Mouse (Mus musculus) hindbrain, embryonic 12.5 days (tissue): Measurements from ENCODE around the gene 4930404H24Rik. TPM values are rescaled to one million over a fixed set of nuclear protein-coding genes. Genes with fewer than 3 reads are reported as not detected.
A peak's percentile ranks its signal among the peaks of the same experiment; 100 is the strongest.

Experiments
- ATAC-seq: fragments of 200-750 bp; cut with Nextera tagmentation; 2 replicates; pipeline ENCODE4 v1.8.0; 2017; ENCODE audit warnings: moderate TSS enrichment; ENCODE audit not compliant: low FRiP score
- H3K27ac ChIP-seq: fragments of 300-500 bp; sonication (generic); 2 replicates; pipeline ENCODE4 v1.5.1; 2016; ENCODE audit warnings: mild to moderate bottlenecking
- H3K27me3 ChIP-seq: fragments of 300-500 bp; sonication (generic); 2 replicates; pipeline ENCODE4 v1.6.1; 2016; ENCODE audit warnings: mild to moderate bottlenecking
- H3K36me3 ChIP-seq: fragments of 300-500 bp; sonication (generic); 2 replicates; pipeline ENCODE4 v1.6.1; 2016; ENCODE audit warnings: mild to moderate bottlenecking
- H3K4me1 ChIP-seq: fragments of 300-500 bp; sonication (generic); 2 replicates; pipeline ENCODE4 v1.6.1; 2016
- H3K4me2 ChIP-seq: fragments of 300-500 bp; sonication (generic); replicated peaks from 2 replicates; pipeline ENCODE4 v1.6.1; 2016; ENCODE audit warnings: mild to moderate bottlenecking
- H3K4me3 ChIP-seq: fragments of 300-500 bp; sonication (generic); 2 replicates; pipeline ENCODE4 v1.5.1; 2016; ENCODE audit warnings: mild to moderate bottlenecking
- H3K9ac ChIP-seq: fragments of 300-500 bp; sonication (generic); 2 replicates; pipeline ENCODE4 v1.6.1; 2016; ENCODE audit warnings: mild to moderate bottlenecking, moderate library complexity
- H3K9me3 ChIP-seq: fragments of 300-500 bp; sonication (generic); replicated peaks from 2 replicates; pipeline ENCODE4 v1.6.1; 2016; ENCODE audit warnings: mild to moderate bottlenecking
- WGBS: fragments of 180-500 bp; shearing (Covaris S2); methylation state at CpG from one replicate; pipeline ENCODE4 v1.1.7; 2016; 5-methylcytosine and 5-hydroxymethylcytosine counted together
- polyA plus RNA-seq: library from polyadenylated mRNA; unstranded; fragments of >200 nt; fragmentation: Nextera tagmentation; extraction: Ambion mirVana; gene quantifications from 2 replicates; pipeline ENCODE4 v1.2.1, GENCODE M21; 2016

4930404H24Rik gene
- polyA plus RNA-seq, 1 experiment from 2014 or later = not detected

GRCm38 (mm10) chr2:153457467-153457866 is 35.1 kb upstream of the 4930404H24Rik start:
- Histone ChIP-seq H3K9me3 (no peaks in the 10 kb centered on the region), H3K4me3 (no peak overlapping the region), H3K4me1 (peaks cover 27% of the 10 kb centered on the region), H3K9ac (no peak overlapping the region), H3K36me3 (no peaks in the 10 kb centered on the region), H3K4me2 (no peak overlapping the region), H3K27me3 (no peaks in the 10 kb centered on the region), H3K27ac (peak overlapping the region; percentile 78)
- peak; percentile 35; the same call in 1 of the 2 replicates for ATAC-seq
- WGBS = 36% methylated on average over 4 of the region's 4 CpGs

GRCm38 (mm10) chr2:153458022-153458441 is 34.6 kb upstream of the 4930404H24Rik start:
- Histone ChIP-seq H3K27ac (peak overlapping the region; percentile 78), H3K4me2 (no peak overlapping the region), H3K36me3 (peaks cover under 1% of the 10 kb centered on the region; the same call in 1 of the 2 replicates), H3K9me3 (no peaks in the 10 kb centered on the region), H3K27me3 (no peaks in the 10 kb centered on the region), H3K4me3 (no peak overlapping the region), H3K4me1 (peaks cover 27% of the 10 kb centered on the region), H3K9ac (0 out of 2 replicates have a peak overlapping the region, but pooled peaks have one; percentile 33)
- 41% methylated on average over 3 of the region's 3 CpGs for WGBS
- ATAC-seq = no peak

GRCm38 (mm10) chr2:153463257-153463656 is 29.3 kb upstream of the 4930404H24Rik start:
- 77% methylated on average over 3 of the region's 3 CpGs for WGBS
- Histone ChIP-seq H3K27ac (no peak overlapping the region), H3K4me1 (peaks cover 10% of the 10 kb centered on the region), H3K4me3 (no peak overlapping the region), H3K9me3 (0 out of 2 replicates have a peak, but pooled peaks cover 3% of the 10 kb centered on the region), H3K27me3 (no peaks in the 10 kb centered on the region), H3K4me2 (no peak overlapping the region), H3K36me3 (peaks cover 7% of the 10 kb centered on the region; the same call in 1 of the 2 replicates), H3K9ac (no peak overlapping the region)
- no peak for ATAC-seq

- no peak for ATAC-seq
- H3K27ac ChIP-seq = no peak overlapping the region
- no peak overlapping the region for H3K4me2 ChIP-seq
- H3K27me3 ChIP-seq = no peaks in the 10 kb centered on the region
- peaks cover 7% of the 10 kb centered on the region; the same call in 1 of the 2 replicates for H3K36me3 ChIP-seq
- no peak overlapping the region for H3K4me3 ChIP-seq
- 0 out of 2 replicates have a peak, but pooled peaks cover 3% of the 10 kb centered on the region for H3K9me3 ChIP-seq
- WGBS = 89% methylated on average over 1 of the region's 1 CpGs
- H3K9ac ChIP-seq = no peak overlapping the region
- peaks cover 19% of the 10 kb centered on the region for H3K4me1 ChIP-seq
Observed at GRCm38 (mm10) chr2:153467372-153467771, 25.2 kb upstream of the 4930404H24Rik start.

GRCm38 (mm10) chr2:153469317-153469716 is 23.3 kb upstream of the 4930404H24Rik start:
- H3K9me3 ChIP-seq = no peaks in the 10 kb centered on the region
- no peak overlapping the region; the same call in 1 of the 2 replicates for H3K27ac ChIP-seq
- 31% methylated on average over 2 of the region's 2 CpGs for WGBS
- ATAC-seq = peak; percentile 16; the same call in 1 of the 2 replicates
- no peaks in the 10 kb centered on the region for H3K36me3 ChIP-seq
- H3K4me3 ChIP-seq = no peak overlapping the region
- H3K27me3 ChIP-seq = no peaks in the 10 kb centered on the region
- H3K9ac ChIP-seq = 0 out of 2 replicates have a peak overlapping the region, but pooled peaks have one; percentile 33
- H3K4me2 ChIP-seq = no peak overlapping the region
- peaks cover 19% of the 10 kb centered on the region for H3K4me1 ChIP-seq

- Histone ChIP-seq H3K9me3 (no peaks in the 10 kb centered on the region), H3K4me2 (no peak overlapping the region), H3K4me1 (peaks cover 22% of the 10 kb centered on the region), H3K4me3 (no peak overlapping the region), H3K27ac (peak overlapping the region; percentile 55), H3K9ac (0 out of 2 replicates have a peak overlapping the region, but pooled peaks have one; percentile 33), H3K27me3 (no peaks in the 10 kb centered on the region), H3K36me3 (no peaks in the 10 kb centered on the region)
- 0 out of 2 replicates have a peak, but pooled peaks have one; percentile 32 for ATAC-seq
- WGBS = 49% methylated on average over 4 of the region's 4 CpGs
Observed at GRCm38 (mm10) chr2:153469764-153470163, 22.8 kb upstream of the 4930404H24Rik start.

- Histone ChIP-seq H3K9me3 (no peaks in the 10 kb centered on the region), H3K36me3 (no peaks in the 10 kb centered on the region), H3K9ac (no peak overlapping the region), H3K27ac (no peak overlapping the region), H3K27me3 (no peaks in the 10 kb centered on the region), H3K4me2 (no peak overlapping the region), H3K4me3 (no peak overlapping the region), H3K4me1 (peaks cover 34% of the 10 kb centered on the region)
- 53% methylated on average over 3 of the region's 3 CpGs for WGBS
- no peak for ATAC-seq
Observed at GRCm38 (mm10) chr2:153470983-153471382, 21.6 kb upstream of the 4930404H24Rik start.

- H3K4me1 ChIP-seq = peaks cover 21% of the 10 kb centered on the region
- H3K4me2 ChIP-seq = no peak overlapping the region
- 0 out of 2 replicates have a peak, but pooled peaks cover 2% of the 10 kb centered on the region for H3K27me3 ChIP-seq
- H3K9ac ChIP-seq = no peak overlapping the region
- peak overlapping the region; percentile 41 for H3K27ac ChIP-seq
- WGBS = 43% methylated on average over 4 of the region's 4 CpGs
- no peak overlapping the region for H3K4me3 ChIP-seq
- no peak for ATAC-seq
- no peaks in the 10 kb centered on the region for H3K36me3 ChIP-seq
- no peaks in the 10 kb centered on the region for H3K9me3 ChIP-seq
Observed at GRCm38 (mm10) chr2:153475114-153476112, 17.2 kb upstream of the 4930404H24Rik start.

GRCm38 (mm10) chr2:153478583-153478982 is 14.0 kb upstream of the 4930404H24Rik start:
- no peak overlapping the region for H3K9ac ChIP-seq
- H3K4me1 ChIP-seq = peaks cover 39% of the 10 kb centered on the region
- no peak overlapping the region for H3K4me3 ChIP-seq
- WGBS = 6% methylated on average over 4 of the region's 4 CpGs
- ATAC-seq = peak; percentile 61
- no peak overlapping the region for H3K27ac ChIP-seq
- no peak overlapping the region for H3K4me2 ChIP-seq
- H3K27me3 ChIP-seq = peaks cover 16% of the 10 kb centered on the region; the same call in 1 of the 2 replicates
- no peaks in the 10 kb centered on the region for H3K36me3 ChIP-seq
- H3K9me3 ChIP-seq = no peaks in the 10 kb centered on the region

- peaks cover 48% of the 10 kb centered on the region for H3K4me1 ChIP-seq
- H3K4me2 ChIP-seq = no peak overlapping the region
- H3K9ac ChIP-seq = no peak overlapping the region
- H3K27me3 ChIP-seq = peaks cover 17% of the 10 kb centered on the region; the same call in 1 of the 2 replicates
- no peaks in the 10 kb centered on the region for H3K36me3 ChIP-seq
- no peak overlapping the region for H3K4me3 ChIP-seq
- no peak overlapping the region for H3K27ac ChIP-seq
- H3K9me3 ChIP-seq = no peaks in the 10 kb centered on the region
- WGBS = 85% methylated on average over 1 of the region's 1 CpGs
- ATAC-seq = no peak
Observed at GRCm38 (mm10) chr2:153479486-153479885, 13.1 kb upstream of the 4930404H24Rik start.

GRCm38 (mm10) chr2:153481108-153481860 is 11.3 kb upstream of the 4930404H24Rik start:
- Histone ChIP-seq H3K27ac (no peak overlapping the region), H3K4me3 (no peak overlapping the region), H3K9me3 (no peaks in the 10 kb centered on the region), H3K9ac (no peak overlapping the region), H3K36me3 (no peaks in the 10 kb centered on the region), H3K4me1 (peaks cover 33% of the 10 kb centered on the region), H3K4me2 (no peak overlapping the region), H3K27me3 (peaks cover 19% of the 10 kb centered on the region; the same call in 1 of the 2 replicates)
- WGBS = 64% methylated on average over 7 of the region's 7 CpGs
- ATAC-seq = no peak

GRCm38 (mm10) chr2:153481861-153482120 is 10.8 kb upstream of the 4930404H24Rik start:
- no peaks in the 10 kb centered on the region for H3K36me3 ChIP-seq
- WGBS = 81% methylated on average over 2 of the region's 2 CpGs
- no peak overlapping the region for H3K9ac ChIP-seq
- H3K4me1 ChIP-seq = peaks cover 31% of the 10 kb centered on the region
- no peak for ATAC-seq
- H3K4me2 ChIP-seq = no peak overlapping the region
- no peak overlapping the region for H3K4me3 ChIP-seq
- H3K27ac ChIP-seq = no peak overlapping the region
- peaks cover 19% of the 10 kb centered on the region; the same call in 1 of the 2 replicates for H3K27me3 ChIP-seq
- no peaks in the 10 kb centered on the region for H3K9me3 ChIP-seq
